Mouse (Mus musculus) midbrain, postnatal 0 days (tissue): ENCODE measurements around the gene Mob3b. TPM values are rescaled to one million over a fixed set of nuclear protein-coding genes. Genes with fewer than 3 reads are reported as not detected.

ENCODE experiments used
- ATAC-seq: fragments of 200-750 bp; cut with Nextera tagmentation; 2 replicates; pipeline ENCODE4 v1.8.0; 2017; ENCODE audit warnings: moderate number of reproducible peaks, mild to moderate bottlenecking, moderate TSS enrichment, moderate library complexity; ENCODE audit not compliant: low FRiP score
- DNase-seq: peaks from one replicate; pipeline ENCODE4 v3.0.0-alpha.2; 2015; ENCODE audit warnings: low spot score
- H3K27ac ChIP-seq: fragments of 300-500 bp; sonication (generic); 2 replicates; pipeline ENCODE4 v1.5.1; 2014; ENCODE audit warnings: low read depth, mild to moderate bottlenecking, low read length, mixed read lengths
- H3K27me3 ChIP-seq: fragments of 300-500 bp; sonication (generic); 2 replicates; pipeline ENCODE4 v1.6.1; 2014; ENCODE audit warnings: low read length, control low read depth, mixed read lengths; ENCODE audit not compliant: insufficient read depth
- H3K36me3 ChIP-seq: fragments of 300-500 bp; sonication (generic); 2 replicates; pipeline ENCODE4 v1.6.1; 2014; ENCODE audit warnings: low read length, control low read depth, mixed read lengths; ENCODE audit not compliant: insufficient read depth
- H3K4me1 ChIP-seq: fragments of 300-500 bp; sonication (generic); 2 replicates; pipeline ENCODE4 v1.6.1; 2014; ENCODE audit warnings: mild to moderate bottlenecking, control low read depth, antibody characterized with exemption, low read length, mixed read lengths; ENCODE audit not compliant: insufficient read depth
- H3K4me2 ChIP-seq: fragments of 300-500 bp; sonication (generic); 2 replicates; pipeline ENCODE4 v1.6.1; 2014; ENCODE audit warnings: low read depth, mild to moderate bottlenecking, low read length, mixed read lengths; ENCODE audit not compliant: poor library complexity, severe bottlenecking
- H3K4me3 ChIP-seq: fragments of 300-500 bp; sonication (generic); 2 replicates; pipeline ENCODE4 v1.5.1; 2014; ENCODE audit warnings: low read depth, mild to moderate bottlenecking, low read length, moderate library complexity
- H3K9ac ChIP-seq: fragments of 300-500 bp; sonication (generic); replicated peaks from 2 replicates; pipeline ENCODE4 v1.6.1; 2014; ENCODE audit warnings: mild to moderate bottlenecking, low read length, moderate library complexity, mixed read lengths; ENCODE audit not compliant: poor library complexity, severe bottlenecking
- H3K9me3 ChIP-seq: fragments of 300-500 bp; sonication (generic); 2 replicates; pipeline ENCODE4 v1.6.1; 2016; ENCODE audit warnings: low read length, control low read depth
- CTCF ChIP-seq: IDR thresholded peaks from 2 replicates; pipeline ENCODE4 v1.5.1; 2016; ENCODE audit warnings: antibody characterized with exemption, mild to moderate bottlenecking
- WGBS: fragments of 180-500 bp; shearing (Covaris S2); extraction: QIAGEN DNeasy Blood & Tissue Kit; methylation state at CpG from one replicate; pipeline ENCODE4 v1.1.7; 2014; 5-methylcytosine and 5-hydroxymethylcytosine counted together
- polyA plus RNA-seq: library from polyadenylated mRNA; unstranded; fragments of >200 nt; fragmentation: Nextera tagmentation; extraction: Ambion mirVana; gene quantifications from 2 replicates; pipeline ENCODE4 v1.2.1, GENCODE M21; 2015
- total RNA-seq: library from RNA; depleted of rRNA; stranded (reverse); fragments of >200 nt; gene quantifications from 2 replicates; pipeline ENCODE4 v1.2.3, GENCODE M21; 2014

Mob3b gene
- total and polyA plus RNA-seq, 2 experiments from 2014 or later, result 0.77 to 1.6 TPM

GRCm38 (mm10) chr4:34987109-34987508 lies 170.2 kb downstream of the Mob3b start:
- Histone ChIP-seq H3K36me3 (no peaks in the 10 kb centered on the region), H3K27ac (no peak overlapping the region), H3K4me2 (no peak overlapping the region), H3K9ac (no peak overlapping the region), H3K27me3 (no peaks in the 10 kb centered on the region), H3K4me1 (peaks cover 4% of the 10 kb centered on the region; the same call in 1 of the 2 replicates), H3K4me3 (no peak overlapping the region), H3K9me3 (no peaks in the 10 kb centered on the region)
- WGBS, result 92% methylated on average over 12 of the region's 12 CpGs
- DNase-seq (no peak), ATAC-seq (no peak)
- TF ChIP-seq CTCF, result no peak

- H3K4me3 ChIP-seq, result no peak overlapping the region
- no peaks in the 10 kb centered on the region for H3K9me3 ChIP-seq
- no peak for DNase-seq
- no peaks in the 10 kb centered on the region for H3K36me3 ChIP-seq
- H3K27me3 ChIP-seq, result no peaks in the 10 kb centered on the region
- WGBS, result 78% methylated on average over 4 of the region's 4 CpGs
- no peaks in the 10 kb centered on the region for H3K4me1 ChIP-seq
- TF ChIP-seq CTCF, result 0 out of 2 replicates have a peak, but pooled peaks have one; percentile 6
- H3K9ac ChIP-seq, result no peak overlapping the region
- ATAC-seq, result no peak
- no peak overlapping the region for H3K27ac ChIP-seq
- no peak overlapping the region for H3K4me2 ChIP-seq
Measured at GRCm38 (mm10) chr4:34986647-34987046, 170.6 kb downstream of the Mob3b start.

GRCm38 (mm10) chr4:34984377-34984776 lies 172.9 kb downstream of the Mob3b start:
- 95% methylated on average over 4 of the region's 4 CpGs for WGBS

GRCm38 (mm10) chr4:34983511-34983910 lies 173.8 kb downstream of the Mob3b start:
- Histone ChIP-seq H3K36me3 (no peaks in the 10 kb centered on the region), H3K27ac (no peak overlapping the region), H3K27me3 (no peaks in the 10 kb centered on the region), H3K4me1 (no peaks in the 10 kb centered on the region; the same call in 1 of the 2 replicates), H3K4me3 (no peak overlapping the region), H3K4me2 (no peak overlapping the region), H3K9me3 (no peaks in the 10 kb centered on the region), H3K9ac (no peak overlapping the region)
- TF ChIP-seq CTCF, result no peak
- ATAC-seq (no peak), DNase-seq (no peak)
- 89% methylated on average over 6 of the region's 6 CpGs for WGBS

More at GRCm38 (mm10) chr4:34984377-34984776, 172.9 kb downstream of the Mob3b start:
- H3K36me3 ChIP-seq, result no peaks in the 10 kb centered on the region
- H3K4me1 ChIP-seq, result no peaks in the 10 kb centered on the region; the same call in 1 of the 2 replicates
- DNase-seq (no peak), ATAC-seq (no peak)
- H3K27me3 ChIP-seq, result no peaks in the 10 kb centered on the region
- H3K4me3 ChIP-seq, result no peak overlapping the region
- no peak overlapping the region for H3K27ac ChIP-seq
- TF ChIP-seq CTCF, result no peak
- H3K4me2 ChIP-seq, result no peak overlapping the region
- no peak overlapping the region for H3K9ac ChIP-seq
- no peaks in the 10 kb centered on the region for H3K9me3 ChIP-seq

GRCm38 (mm10) chr4:34981301-34982172 lies 175.7 kb downstream of the Mob3b start:
- no peak overlapping the region for H3K4me2 ChIP-seq
- no peak overlapping the region for H3K9ac ChIP-seq
- no peak for TF ChIP-seq CTCF
- H3K27me3 ChIP-seq, result no peaks in the 10 kb centered on the region
- no peak for ATAC-seq
- DNase-seq, result no peak
- no peaks in the 10 kb centered on the region for H3K36me3 ChIP-seq
- H3K4me1 ChIP-seq, result no peaks in the 10 kb centered on the region; the same call in 1 of the 2 replicates
- H3K4me3 ChIP-seq, result no peak overlapping the region
- H3K9me3 ChIP-seq, result no peaks in the 10 kb centered on the region
- no peak overlapping the region for H3K27ac ChIP-seq
- WGBS, result 63% methylated on average over 8 of the region's 8 CpGs

- 0 out of 2 replicates have a peak, but pooled peaks have one; percentile 20 for ATAC-seq
Measured at GRCm38 (mm10) chr4:34980461-34981039, 176.7 kb downstream of the Mob3b start.

More at GRCm38 (mm10) chr4:34980461-34981039, 176.7 kb downstream of the Mob3b start:
- Histone ChIP-seq H3K36me3 (no peaks in the 10 kb centered on the region), H3K27ac (no peak overlapping the region), H3K4me3 (no peak overlapping the region), H3K4me2 (no peak overlapping the region), H3K27me3 (no peaks in the 10 kb centered on the region), H3K9me3 (no peaks in the 10 kb centered on the region), H3K9ac (no peak overlapping the region), H3K4me1 (no peaks in the 10 kb centered on the region; the same call in 1 of the 2 replicates)
- DNase-seq, result peak; percentile 70
- no peak for TF ChIP-seq CTCF
- 52% methylated on average over 8 of the region's 8 CpGs for WGBS
